Mouse (Mus musculus): ENCODE results near the gene Slc37a3.
A peak's percentile ranks its signal among the peaks of the same experiment; 100 is the strongest.
"Not testable (repeated sequence)": the region's sequence is repeated elsewhere in the genome, so short reads cannot be mapped to it uniquely, and the experiment has no call there.

Gene Slc37a3

DNA sequence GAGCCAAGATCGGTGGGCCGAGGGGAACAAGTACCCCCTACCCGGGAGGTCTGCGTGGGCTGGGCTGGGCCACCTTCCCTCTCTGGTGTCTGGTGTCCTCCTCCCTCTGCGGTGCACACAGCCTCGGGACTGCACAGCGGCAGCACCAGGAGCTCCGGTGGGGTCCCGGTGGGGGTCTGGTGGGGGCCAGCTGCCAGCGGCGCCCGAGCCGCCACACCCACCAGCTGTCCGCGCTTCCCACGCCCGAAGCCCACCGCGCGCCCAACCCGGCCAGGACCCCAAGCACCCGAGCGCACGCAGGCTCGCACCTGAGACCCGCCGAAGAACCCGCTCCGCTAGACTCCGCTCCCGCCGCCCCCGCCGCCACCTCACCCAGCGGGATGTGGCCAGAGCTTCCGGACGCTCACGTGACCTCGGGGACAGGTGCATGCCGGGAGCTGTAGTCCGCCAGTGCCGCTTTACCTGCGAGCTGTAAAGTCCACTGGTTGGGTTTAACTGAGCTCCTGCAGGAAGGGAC, at the start of gene Slc37a3:
Gene Slc37a3 (minus strand): TSS at position 365 of the 517 bp plus-strand sequence.
- peak; percentile 68 to 82 for DNase-seq (ENCODE audit: low spot score in 2 of 2)

DNA sequence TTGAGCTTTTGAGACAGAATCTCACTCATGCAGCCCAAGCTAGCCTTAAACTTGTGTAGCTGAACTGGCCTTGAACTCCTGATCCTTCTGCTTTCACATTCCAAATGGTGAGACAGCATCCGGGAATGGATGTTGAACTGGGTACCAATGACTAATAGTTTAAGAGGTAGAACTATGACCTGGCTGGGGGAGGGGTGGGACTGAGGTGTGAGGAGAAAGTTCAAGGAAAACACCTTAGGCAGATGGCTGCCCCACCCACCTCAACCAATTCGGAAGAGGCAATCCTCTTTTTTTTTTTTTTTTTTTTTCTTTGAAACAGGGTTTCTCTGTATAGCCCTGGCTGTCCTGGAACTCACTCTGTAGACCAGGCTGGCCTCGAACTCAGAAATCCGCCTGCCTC, 49.2 kb upstream of the Slc37a3 start:
- DNase-seq (ENCODE audit: low spot score in 2 of 2) = no peak

DNA sequence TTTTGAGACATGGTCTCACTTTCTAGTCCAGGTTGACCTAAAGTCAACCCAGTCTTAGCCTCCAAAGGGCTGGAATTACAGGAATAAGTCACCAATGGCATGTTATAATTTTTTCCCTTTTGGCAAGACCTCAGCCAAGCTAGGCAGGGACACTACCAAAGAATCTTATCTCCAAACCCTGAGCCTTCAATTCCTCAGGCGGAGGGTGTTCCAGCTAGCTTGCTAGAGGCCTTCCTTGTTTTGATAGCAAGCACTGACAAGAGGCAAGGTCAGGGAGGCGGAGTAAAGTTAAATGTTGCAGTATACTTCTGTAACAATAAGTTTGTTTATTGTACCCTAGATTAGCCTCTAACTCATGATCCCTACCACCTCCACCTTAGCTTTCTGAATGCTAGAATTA, 47.7 kb upstream of the Slc37a3 start:
- DNase-seq (ENCODE audit: low spot score in 2 of 2) = no peak

DNA sequence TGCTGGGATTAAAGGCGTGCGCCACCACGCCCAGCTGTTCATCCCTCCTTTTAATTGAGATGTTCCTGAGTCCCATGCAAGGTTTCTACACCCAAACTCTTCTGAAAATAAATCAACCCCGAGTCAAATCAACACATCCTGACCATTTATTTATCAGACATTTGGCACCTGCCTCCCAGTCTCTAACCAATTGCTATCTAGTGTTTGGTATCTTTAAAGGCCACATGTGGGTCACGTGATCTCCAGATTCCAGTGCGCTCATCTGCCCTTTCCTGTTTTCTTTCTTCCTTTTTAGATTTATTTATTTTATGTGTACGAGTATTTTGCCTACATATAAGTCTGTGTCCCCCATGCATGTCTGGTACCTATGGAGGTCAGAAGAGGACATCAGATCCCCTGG, 46.2 kb upstream of the Slc37a3 start:
- no peak for DNase-seq (ENCODE audit: low spot score in 2 of 2)

DNA sequence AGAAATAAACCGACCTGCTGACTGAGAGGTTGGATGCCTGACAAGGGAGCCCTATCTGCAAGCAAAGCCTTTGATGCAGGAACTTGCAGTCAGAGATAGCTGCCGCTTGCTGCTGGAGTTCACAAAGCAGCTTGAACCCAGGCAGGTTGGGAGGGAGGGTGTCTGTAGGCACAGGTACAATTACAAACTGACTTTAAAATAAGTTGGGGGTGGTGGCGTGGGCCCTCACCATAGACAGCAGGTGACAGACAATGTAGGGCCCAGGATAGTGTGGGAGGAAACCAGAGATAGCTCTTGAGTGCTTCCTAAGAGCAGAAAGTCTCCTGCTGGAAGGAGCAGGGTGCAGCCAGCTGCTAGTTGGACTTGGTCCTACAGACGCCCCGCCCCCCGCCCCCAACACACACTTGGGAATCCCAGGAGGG, 45.7 kb upstream of the Slc37a3 start:
- no peak for DNase-seq (ENCODE audit: low spot score in 2 of 2)

DNA sequence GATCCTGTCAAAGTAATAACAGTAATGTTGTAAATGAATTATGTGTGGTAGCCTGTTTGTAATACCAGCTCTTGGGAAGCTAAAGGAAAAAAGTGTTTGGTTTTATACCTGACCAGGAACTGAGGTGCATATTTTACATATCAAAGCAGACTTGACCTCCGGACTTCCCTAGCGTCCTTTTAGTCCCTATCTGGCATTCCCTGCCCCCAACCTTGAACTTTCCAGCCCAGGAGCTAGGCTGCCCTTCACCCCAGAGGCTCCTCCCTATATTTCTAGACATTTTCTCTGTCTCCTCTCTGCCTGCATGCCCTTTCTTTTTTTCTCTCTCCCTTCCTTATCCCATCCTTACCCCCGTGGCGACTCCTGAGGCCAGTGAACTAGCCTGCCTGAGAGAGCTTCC, 43.4 kb upstream of the Slc37a3 start:
- DNase-seq (ENCODE audit: low spot score in 2 of 2) = no peak

DNA sequence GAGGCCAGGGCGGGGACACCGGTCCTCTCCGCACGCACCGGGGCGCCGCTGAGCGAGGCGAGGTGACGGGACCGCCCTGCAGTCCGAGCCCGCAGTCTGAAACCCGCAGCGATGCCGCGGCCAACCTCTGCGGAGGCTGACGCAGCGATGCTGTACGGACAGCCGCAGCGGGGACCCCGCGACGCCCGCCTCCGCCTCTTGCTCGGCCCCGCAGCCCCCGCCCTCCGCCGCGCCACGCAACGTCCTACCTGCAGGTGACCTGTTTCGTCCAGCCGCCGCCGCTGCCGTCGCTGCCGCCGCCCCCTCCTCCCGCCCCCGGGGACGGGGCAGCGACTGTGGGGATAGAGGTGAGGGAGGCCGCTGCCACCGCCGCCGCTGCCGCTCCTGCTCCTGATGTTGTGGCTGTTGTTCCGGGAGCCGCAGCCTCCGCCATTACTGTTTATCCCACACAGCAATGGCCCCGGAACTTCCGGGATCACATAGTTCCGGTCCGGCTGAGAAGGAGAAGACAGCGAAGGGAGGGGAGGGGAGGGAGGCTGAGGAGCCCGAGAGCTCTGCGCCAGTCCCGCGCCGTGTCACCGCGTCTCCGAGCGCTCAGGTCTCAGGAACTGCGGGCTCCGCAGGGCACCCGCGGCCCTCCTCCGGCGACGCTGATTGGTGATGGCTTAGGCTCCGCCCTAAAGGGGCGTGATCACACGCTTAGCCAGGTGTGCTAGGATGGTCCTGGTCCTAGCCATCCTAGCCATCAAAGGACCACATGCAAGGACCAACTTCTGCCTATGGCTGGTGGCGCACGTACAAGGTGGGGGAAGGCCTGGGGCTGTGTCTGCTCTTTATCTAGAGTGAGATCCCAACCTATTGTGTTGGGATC, 42.6 kb upstream of the Slc37a3 start, which contains the start of gene Mkrn1:
Gene Mkrn1 (minus strand): TSS at position 612 of the 871 bp plus-strand sequence.
- DNase-seq (ENCODE audit: low spot score in 2 of 2) = peak; percentile 72

DNA sequence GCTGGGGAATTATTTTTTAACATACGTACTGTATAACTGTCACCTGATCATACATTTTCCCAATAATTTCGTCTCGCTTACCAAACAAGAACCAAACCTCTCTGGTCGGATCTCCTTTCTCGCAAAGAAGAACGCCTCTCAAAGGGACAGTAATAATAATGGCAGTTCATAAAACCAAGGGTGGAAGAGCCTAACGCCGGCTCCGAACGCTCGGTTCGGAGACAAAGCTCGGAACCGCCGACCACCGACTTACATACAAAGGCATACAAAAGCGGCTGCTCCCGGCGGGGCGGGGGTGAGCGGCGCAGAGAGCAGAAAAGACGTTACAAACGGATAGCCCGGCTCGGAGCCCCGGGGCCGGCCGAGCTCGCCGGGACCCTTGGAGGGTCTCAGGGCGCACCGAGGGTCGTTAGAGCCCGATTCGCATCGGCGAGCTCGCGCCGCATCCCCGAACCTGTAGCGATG, 41.9 kb upstream of the Slc37a3 start:
- DNase-seq (ENCODE audit: low spot score in 2 of 2) = peak in 1 of 2 experiments; percentile 29

DNA sequence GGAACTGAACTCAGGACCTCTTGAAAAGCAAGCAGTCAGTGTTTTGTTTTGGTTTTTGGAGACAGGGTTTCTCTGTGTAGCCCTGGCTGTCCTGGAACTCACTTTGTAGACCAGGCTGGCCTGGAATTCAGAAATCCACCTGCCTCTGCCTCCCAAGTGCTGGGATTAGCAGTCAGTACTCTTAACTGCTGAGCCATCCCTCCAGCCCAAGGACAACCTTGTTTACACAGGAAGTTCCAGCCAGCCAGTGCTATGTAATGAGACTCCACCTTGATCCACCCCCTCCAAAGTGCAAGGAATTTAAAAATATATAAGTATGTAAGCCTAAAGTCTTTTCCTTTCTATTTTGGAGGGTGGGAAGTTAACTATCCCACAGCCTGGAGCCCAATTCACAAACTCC, 39.2 kb upstream of the Slc37a3 start:
- DNase-seq (ENCODE audit: low spot score in 2 of 2) = not testable (repeated sequence)

DNA sequence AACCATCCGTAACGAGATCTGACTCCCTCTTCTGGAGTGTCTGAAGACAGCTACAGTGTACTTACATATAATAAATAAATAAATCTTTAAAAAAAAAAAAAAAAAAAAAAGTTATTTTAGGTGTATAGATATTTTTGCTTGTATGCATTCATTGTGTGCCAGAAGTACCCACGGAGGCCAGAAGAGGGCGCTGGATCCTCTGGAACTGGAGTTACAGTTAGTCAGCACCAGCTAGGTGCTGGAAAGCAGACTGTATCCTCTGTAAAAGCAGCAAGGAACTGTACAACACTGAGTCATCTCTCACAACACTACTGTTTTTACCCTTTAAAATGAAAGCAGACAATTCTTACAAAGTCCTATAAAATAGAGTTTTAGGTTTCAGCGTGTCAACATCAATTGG, 38.3 kb upstream of the Slc37a3 start:
- peak; percentile 39 to 63 for DNase-seq (ENCODE audit: low spot score in 2 of 2)

DNA sequence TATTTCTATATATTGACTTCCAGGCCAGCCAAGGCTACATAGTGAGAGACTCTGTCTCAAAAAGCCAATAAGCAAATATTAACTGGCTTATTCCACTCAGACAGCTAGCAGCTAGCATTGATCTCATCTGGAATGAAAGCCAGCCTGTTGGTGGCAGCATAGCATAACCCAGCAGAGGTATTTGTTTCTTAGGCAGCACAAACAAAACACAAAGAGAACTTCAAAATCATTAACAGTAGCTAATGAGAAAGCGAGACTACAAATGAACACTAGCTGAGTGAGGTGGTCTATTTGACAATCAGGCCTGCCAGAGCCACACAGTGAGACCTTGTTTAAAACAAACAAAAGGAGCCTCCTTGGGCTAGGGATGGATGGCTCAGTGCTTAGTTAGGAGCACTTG, 36.6 kb upstream of the Slc37a3 start:
- DNase-seq (ENCODE audit: low spot score in 2 of 2) = no peak

DNA sequence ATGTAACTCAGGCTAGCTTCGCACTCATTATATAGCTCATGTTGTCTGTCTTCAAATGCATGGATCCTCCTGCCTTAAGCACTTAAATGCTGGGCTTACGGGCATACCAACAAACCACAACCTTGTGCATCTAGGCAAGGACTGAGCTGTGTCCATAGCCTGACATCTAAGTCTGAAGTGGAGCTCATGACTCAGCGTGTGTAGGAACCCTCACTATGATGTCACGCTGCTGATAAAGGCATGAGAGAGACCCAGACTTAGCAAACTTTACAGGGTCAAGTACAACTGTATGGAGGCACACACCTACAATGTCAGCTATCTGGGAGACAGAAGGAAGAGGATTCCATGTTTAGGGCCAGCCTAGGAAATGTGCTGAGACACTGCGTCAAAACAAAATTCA, 29.0 kb upstream of the Slc37a3 start:
- no peak for DNase-seq (ENCODE audit: low spot score in 2 of 2)

DNA sequence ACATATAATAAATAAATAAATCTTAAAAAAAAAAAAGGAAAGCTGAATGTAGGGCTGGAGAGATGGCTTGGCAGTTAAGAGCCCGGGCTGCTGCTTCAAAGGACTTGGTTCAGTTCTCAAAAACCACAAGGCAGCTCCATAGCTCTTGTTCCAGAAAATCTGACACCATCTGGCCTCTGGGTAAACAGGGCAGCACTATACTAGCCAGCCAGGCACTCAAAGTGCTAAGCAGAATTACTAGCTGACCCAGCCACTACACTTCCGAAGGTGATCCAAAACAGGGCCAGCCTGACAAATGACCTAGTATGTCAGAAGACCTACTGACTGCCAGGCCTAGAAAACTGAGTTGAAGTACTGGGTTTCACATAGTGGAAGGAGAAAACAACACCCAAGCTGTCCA, 25.7 kb upstream of the Slc37a3 start:
- DNase-seq (ENCODE audit: low spot score in 2 of 2) = no peak

DNA sequence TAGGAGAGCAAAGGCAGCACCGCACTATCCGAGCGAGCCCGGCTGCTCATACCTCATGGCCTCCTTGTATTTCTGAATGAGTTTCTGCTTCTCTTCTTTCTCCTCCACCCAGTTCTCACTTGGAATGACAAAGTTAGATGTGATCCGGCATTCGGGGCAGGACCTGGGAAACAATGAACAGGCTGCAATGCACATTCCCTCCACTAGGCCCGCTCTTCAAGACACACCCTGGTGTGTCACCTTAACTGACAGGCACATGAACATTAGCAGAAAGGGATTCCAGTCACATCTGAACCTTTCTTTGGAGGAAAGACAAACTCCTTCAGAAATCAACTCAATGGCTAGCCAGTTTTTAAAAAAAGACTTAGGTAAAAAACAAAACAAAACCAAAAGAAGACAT, 22.9 kb upstream of the Slc37a3 start:
- DNase-seq (ENCODE audit: low spot score in 2 of 2) = no peak

DNA sequence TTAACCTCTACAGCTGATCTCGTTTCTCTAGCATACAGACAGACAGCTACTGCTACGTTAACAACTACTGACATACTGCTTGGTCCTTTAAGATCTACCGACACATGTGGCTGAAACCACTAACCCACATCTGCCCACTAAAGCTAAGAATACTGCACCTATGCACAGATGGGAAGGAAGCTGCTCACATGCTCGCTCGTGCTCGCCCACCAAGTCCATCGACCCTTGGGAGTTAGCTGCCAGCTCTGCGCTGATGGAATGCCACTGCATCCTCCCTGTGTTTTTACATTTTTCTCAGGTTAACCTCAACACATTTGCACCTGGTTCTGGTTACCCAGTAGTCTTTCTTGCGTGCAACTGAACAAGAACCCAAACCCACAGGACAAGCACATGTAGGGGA, 20.9 kb upstream of the Slc37a3 start:
- DNase-seq (ENCODE audit: low spot score in 2 of 2) = no peak

DNA sequence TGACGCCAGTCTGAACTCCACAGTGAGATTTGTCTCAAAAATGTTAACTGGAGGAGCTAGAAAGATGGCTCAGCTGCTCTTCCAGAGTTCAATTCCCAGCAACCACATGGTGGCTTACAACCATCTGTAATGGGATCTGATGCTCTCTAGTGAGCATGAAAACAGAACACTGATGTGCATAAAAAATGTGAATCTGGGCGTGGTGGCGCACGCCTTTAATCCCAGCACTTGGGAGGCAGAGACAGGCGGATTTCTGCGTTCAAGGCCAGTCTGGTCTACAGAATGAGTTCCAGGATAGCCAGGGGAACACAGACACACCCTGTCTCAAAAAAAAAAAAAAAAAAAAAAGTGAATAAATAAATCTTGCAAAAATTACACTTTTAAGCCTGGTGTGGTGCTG, 19.6 kb upstream of the Slc37a3 start:
- DNase-seq (ENCODE audit: low spot score in 2 of 2) = no peak

DNA sequence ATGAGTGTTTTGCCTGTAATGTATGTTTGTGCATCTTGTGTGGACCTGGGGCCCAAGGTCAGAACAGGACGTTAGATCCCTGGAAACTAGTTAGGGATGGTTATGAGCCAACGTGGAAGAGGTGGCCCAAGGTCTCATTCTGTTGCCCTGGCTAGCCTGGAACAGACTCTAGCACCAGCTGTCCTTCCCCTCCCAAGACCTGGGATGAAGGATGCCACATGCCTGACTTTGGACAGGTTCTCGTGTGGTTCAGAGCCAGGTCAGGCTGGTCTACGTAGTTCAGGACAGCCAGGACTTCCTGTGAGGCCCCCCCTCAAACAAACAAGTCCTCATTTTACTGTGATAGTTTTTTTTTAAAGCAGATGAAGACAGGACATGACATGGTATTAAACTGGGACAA, 18.4 kb upstream of the Slc37a3 start:
- DNase-seq (ENCODE audit: low spot score in 2 of 2) = no peak

DNA sequence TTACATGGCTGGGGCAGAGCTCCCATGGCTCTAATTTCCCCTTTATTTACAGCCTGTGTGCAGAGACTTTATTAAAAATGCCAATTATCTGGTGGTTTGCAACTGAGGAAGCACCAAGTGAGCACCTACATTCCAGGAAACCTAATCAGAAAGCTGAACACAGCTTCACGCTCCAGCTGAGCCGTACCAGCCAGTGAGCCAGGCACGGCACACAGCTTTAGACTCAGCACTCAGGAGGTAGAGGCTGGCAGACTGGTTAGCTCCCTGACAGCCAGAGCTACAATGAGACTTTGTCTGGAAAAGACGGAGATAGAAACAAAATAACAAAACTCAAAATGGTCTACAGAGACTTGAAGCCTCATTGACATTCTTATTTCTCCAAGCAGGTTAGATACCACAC, 18.0 kb upstream of the Slc37a3 start:
- DNase-seq (ENCODE audit: low spot score in 2 of 2) = no peak

DNA sequence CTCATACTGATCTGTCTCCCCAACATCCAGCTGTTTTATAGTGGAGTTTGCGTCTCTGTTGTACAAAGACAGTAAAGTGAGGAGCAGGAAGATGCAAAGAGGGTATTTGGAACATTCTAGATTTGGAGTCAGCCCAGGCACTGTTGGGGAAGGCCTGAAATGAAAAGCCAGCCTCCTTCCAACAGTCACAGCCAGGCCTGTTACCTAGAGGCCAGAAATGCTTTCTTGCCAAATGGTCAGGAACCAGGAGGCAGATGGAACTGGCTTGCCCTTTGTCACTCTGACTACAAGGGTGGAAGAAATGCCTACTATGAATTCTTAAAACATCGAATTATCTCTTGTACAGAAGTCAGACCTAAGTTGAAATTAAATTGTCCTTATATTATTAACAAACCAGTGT, 12.5 kb upstream of the Slc37a3 start:
- DNase-seq (ENCODE audit: low spot score in 2 of 2) = no peak

DNA sequence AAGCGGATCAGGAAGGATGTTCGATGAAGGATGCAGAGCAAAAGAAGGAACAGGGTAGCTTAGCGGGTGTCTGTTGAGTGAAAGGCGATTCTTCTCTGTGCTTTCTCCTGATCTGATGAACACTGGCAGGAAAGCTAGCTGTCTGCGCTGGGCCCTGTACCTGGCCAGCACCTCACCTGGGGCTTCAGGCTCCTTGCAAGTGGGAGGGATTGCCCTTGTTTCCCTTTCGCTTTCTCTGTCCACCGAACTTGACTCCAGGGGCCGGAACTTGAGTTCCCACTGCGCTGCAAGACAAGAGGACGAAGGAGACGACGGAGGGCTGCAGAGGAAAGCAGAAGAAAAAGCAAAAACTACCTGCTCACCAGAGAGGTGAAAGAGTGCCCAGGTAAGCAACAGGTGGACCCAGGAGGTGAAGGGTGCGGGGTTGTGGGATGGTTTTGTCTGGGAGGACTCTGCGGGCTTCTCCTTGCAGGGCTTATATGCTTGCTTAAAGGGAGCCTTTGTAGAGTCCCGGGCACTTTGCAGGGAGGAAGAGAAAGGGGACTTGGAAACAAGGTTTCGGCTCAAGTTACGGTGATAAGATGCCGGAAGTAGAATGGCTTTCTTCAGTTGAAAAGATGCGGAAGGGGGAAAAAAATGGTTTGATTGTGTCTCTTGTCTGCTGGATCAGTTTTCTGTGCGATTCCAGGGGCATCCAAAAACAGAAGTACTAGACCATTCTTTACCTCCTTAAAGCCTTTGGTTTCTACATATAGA, 3.8 kb upstream of the Slc37a3 start, which contains the start of gene Rab19:
Gene Rab19 (plus strand): TSS at position 51 of the 756 bp plus-strand sequence.
- DNase-seq (ENCODE audit: low spot score in 2 of 2) = no peak

DNA sequence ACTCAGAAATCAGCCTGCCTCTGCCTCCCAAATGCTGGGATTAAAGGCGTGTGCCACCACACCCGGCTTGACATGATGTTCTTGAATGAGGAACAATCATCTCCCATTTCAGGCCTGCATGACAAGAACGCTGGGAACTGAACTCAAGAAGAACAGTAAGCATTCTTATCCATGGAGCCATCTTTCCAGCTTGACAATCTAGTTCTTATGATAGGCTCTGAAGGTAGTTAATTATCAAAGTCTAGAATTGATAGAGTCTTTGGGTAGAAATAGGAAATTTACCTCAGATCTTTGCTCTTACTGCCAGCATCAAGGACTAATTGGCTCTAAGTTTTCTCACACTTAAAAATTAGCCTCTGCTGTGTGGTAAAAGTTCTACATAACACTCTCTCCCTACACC, 2.8 kb upstream of the Slc37a3 start:
- no peak for DNase-seq (ENCODE audit: low spot score in 2 of 2)

DNA sequence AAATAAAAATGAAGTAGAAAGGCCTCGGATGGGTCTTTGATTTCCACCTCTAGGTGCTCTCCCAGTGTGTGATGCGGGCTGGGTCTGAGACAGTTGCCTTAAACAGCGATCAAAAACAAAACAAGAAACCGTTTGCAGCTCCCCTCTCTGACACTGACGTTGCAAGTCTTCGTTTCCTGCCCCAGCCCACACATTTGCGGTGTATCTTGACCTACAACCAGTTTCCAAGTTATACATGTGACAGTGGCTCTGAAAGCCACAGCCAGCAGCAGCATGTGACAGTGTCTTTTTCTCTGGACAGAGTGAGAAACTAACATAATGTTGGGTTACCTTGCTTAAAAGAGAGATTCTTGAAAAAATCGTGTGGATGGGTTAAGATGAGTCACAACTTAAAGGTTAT, 2.3 kb upstream of the Slc37a3 start:
- DNase-seq (ENCODE audit: low spot score in 2 of 2) = no peak

DNA sequence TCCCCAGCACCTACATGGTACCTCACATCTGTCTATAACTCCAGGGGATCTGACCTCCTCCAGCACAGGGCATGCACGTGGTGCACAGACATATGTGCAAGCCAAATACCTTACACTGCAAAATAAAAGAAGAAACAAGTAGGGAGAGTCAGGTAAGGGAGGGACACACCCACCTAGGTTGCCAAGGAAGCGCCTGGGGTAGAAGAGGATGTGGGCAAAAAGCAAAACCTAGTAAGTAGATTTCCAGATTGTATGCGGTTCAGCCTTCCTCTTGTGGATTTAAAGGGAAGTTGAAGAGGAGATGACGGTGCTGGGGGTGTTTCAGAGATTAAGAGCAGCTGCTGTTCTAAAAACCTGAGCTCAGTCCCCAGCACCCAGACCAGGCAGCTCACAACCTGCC, 1.7 kb upstream of the Slc37a3 start:
- no peak for DNase-seq (ENCODE audit: low spot score in 2 of 2)

Data from frontal cortex, postnatal 14 days (tissue).